8 mouse cellular contexts compared by ENCODE assay signal in the genomic region with DNA sequence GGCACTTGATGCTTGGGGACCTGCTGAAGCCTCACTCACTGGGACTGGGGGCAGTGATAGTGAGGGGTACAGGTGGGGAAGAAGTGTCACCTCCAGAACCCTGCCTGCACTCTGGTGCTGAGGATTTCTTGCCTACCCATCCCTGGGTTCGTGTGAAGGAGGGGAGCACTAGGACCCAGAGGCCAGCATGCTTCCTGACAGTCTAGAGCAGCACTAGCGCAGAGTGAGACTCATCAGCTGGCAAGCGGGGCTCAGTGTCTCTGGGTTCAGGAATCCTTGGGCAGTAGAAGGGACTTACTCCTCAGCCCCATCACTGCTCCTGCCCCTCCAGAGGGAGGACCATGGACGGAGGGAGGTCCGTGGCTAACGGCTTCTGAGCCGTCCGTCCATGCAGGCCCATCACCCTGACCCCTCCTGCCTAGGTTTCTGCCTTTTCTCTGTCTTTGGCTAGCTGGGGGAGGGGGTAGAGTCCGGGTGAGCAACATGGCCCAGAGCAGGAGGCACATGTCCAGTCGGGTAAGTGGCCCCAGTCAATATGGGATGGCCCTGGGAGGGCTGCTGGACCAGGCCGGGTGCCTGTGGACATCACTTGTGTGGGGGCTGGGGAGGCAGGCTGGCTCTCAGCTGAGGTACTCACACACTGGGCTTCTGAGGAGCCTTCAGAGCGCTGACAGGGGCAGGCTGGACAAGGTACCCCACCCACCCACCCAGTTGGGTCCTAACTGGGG. TPM values are rescaled to one million over a fixed set of nuclear protein-coding genes. Genes with fewer than 3 reads are reported as not detected.
DNase-seq lines count a peak whose midpoint lies in the region; ATAC-seq and TF ChIP-seq lines count a peak whose summit lies in the region.

No protein-coding gene starts in this region.

- no peak overlapping the region for H3K27ac ChIP-seq in kidney, embryonic 14.5 days (ENCODE audit: low read depth, low read length)
- H3K27ac ChIP-seq in kidney, adult 2 months (ENCODE audit: insufficient read depth, low read depth, low read length) = no peak overlapping the region
- no peak overlapping the region for H3K27ac ChIP-seq in heart, embryonic 13.5 days (replicated peaks)

- DNase-seq in kidney, adult 2 months = no peak
- DNase-seq in cerebellum, adult 9-11 months = peak; percentile 80
- peak; percentile 86 to 87 for DNase-seq in left cerebral cortex, adult 18-20 months (ENCODE audit: low spot score in 2 of 2)
- peak; percentile 36 for DNase-seq in neural tube, embryonic 10.5 days (ENCODE audit: extremely low spot score, low spot score)
- no peak for DNase-seq in thymus, postnatal 0 days (ENCODE audit: low spot score)
- DNase-seq in urinary bladder, adult 18-20 months (ENCODE audit: low spot score in 2 of 2) = no peak

- no peak for TF ChIP-seq CTCF in kidney, adult 2 months (conservative IDR thresholded peaks at IDR 0.05; ENCODE audit: insufficient read depth, insufficient read length, low read depth, low read length)

- no peak for TF ChIP-seq POLR2A in kidney, adult 2 months (IDR thresholded peaks at IDR 0.05; ENCODE audit: low read depth, low read length)

- H3K36me3 ChIP-seq in kidney, embryonic 14.5 days (ENCODE audit: control insufficient read depth, insufficient read depth, low read length) = peaks cover 28% of the 10 kb centered on the region
- H3K36me3 ChIP-seq in kidney, adult 2 months (ENCODE audit: control insufficient read depth, insufficient read depth, low read length) = peaks cover 2% of the 10 kb centered on the region; the same call in 1 of the 2 replicates
- H3K36me3 ChIP-seq in heart, embryonic 13.5 days = peaks cover 42% of the 10 kb centered on the region

- peaks cover 12% of the 10 kb centered on the region for H3K4me1 ChIP-seq in kidney, embryonic 14.5 days (ENCODE audit: control insufficient read depth, insufficient read depth, low read length)
- peaks cover 6% of the 10 kb centered on the region for H3K4me1 ChIP-seq in kidney, adult 2 months (ENCODE audit: control insufficient read depth, insufficient read depth, low read length)
- peaks cover 17% of the 10 kb centered on the region for H3K4me1 ChIP-seq in heart, embryonic 13.5 days

- peak; percentile 70 for ATAC-seq in kidney, embryonic 14.5 days (ENCODE audit: low FRiP score, low TSS enrichment)
- peak; percentile 51; the same call in 1 of the 2 replicates for ATAC-seq in heart, embryonic 13.5 days (ENCODE audit: extremely low read depth, insufficient number of reproducible peaks, low FRiP score, low TSS enrichment)

- peak overlapping the region; percentile 45 for H3K9ac ChIP-seq in kidney, embryonic 14.5 days (ENCODE audit: low read depth, low read length)
- H3K9ac ChIP-seq in heart, embryonic 13.5 days = peak overlapping the region; percentile 68

- 21% methylated on average over 12 of the region's 12 CpGs for WGBS in kidney, embryonic 14.5 days
- 38% methylated on average over 12 of the region's 12 CpGs for WGBS in kidney, adult 2 months
- 19% methylated on average over 12 of the region's 12 CpGs for WGBS in heart, embryonic 13.5 days

- no peaks in the 10 kb centered on the region for H3K9me3 ChIP-seq in kidney, embryonic 14.5 days (ENCODE audit: control insufficient read depth, low read length)
- H3K9me3 ChIP-seq in heart, embryonic 13.5 days = no peaks in the 10 kb centered on the region

- no peaks in the 10 kb centered on the region for H3K27me3 ChIP-seq in kidney, embryonic 14.5 days (ENCODE audit: control insufficient read depth, insufficient read depth, low read length)
- no peaks in the 10 kb centered on the region for H3K27me3 ChIP-seq in kidney, adult 2 months (replicated peaks; ENCODE audit: control insufficient read depth, insufficient read depth, low read length)
- H3K27me3 ChIP-seq in heart, embryonic 13.5 days (replicated peaks) = no peaks in the 10 kb centered on the region

- peak overlapping the region; percentile 57 for H3K4me2 ChIP-seq in kidney, embryonic 14.5 days (replicated peaks; ENCODE audit: low read depth, low read length)
- H3K4me2 ChIP-seq in heart, embryonic 13.5 days = peak overlapping the region; percentile 66

- peak overlapping the region; percentile 25 for H3K4me3 ChIP-seq in kidney, embryonic 14.5 days (ENCODE audit: low read length)
- H3K4me3 ChIP-seq in kidney, adult 2 months (ENCODE audit: insufficient read depth, low read depth, low read length) = no peak overlapping the region
- H3K4me3 ChIP-seq in heart, embryonic 13.5 days = peak overlapping the region; percentile 37

RNA-seq across cellular contexts. Expression of a gene that starts 13.8 kb away (rescaled TPM):
- 58.6 and 75.0 TPM in 2 replicates for polyA plus RNA-seq in kidney, embryonic 14.5 days (2014; fragmentation: Nextera tagmentation; extraction: Ambion mirVana)
- 93.1 and 117 TPM in 2 replicates for polyA plus RNA-seq in kidney, adult 2 months (2012; rRNA removed)
- 62.3 and 65.9 TPM in 2 replicates for polyA plus RNA-seq in heart, embryonic 13.5 days (2015; fragmentation: Nextera tagmentation; extraction: Ambion mirVana)
- 100 to 1,000 TPM; 369 to 374 TPM for total RNA-seq in left cerebral cortex, adult 18-20 months (2021)
- polyA plus RNA-seq in thymus, postnatal 0 days (2015; fragmentation: Nextera tagmentation; extraction: Ambion mirVana) = 62.8 and 64.5 TPM in 2 replicates

RNA-seq across cellular contexts. Expression of a gene that starts 23.4 kb away (rescaled TPM):
- polyA plus RNA-seq in kidney, embryonic 14.5 days (2014; fragmentation: Nextera tagmentation; extraction: Ambion mirVana) = 0.94 and 0.96 TPM in 2 replicates
- polyA plus RNA-seq in kidney, adult 2 months (2012; rRNA removed) = 1.4 and 1.6 TPM in 2 replicates
- 0.55 and 0.64 TPM in 2 replicates for polyA plus RNA-seq in heart, embryonic 13.5 days (2015; fragmentation: Nextera tagmentation; extraction: Ambion mirVana)
- 10 to 100 TPM; 33.9 to 35.7 TPM for total RNA-seq in left cerebral cortex, adult 18-20 months (2021)
- 0.21 and 0.44 TPM in 2 replicates for polyA plus RNA-seq in thymus, postnatal 0 days (2015; fragmentation: Nextera tagmentation; extraction: Ambion mirVana)

RNA-seq across cellular contexts. Expression of a gene that starts 23.4 kb away (rescaled TPM):
- polyA plus RNA-seq in kidney, embryonic 14.5 days (2014; fragmentation: Nextera tagmentation; extraction: Ambion mirVana) = 6.2 and 8.6 TPM in 2 replicates
- 4.4 and 4.7 TPM in 2 replicates for polyA plus RNA-seq in kidney, adult 2 months (2012; rRNA removed)
- polyA plus RNA-seq in heart, embryonic 13.5 days (2015; fragmentation: Nextera tagmentation; extraction: Ambion mirVana) = 7.0 and 7.5 TPM in 2 replicates
- 10 to 100 TPM; 33.0 to 33.3 TPM for total RNA-seq in left cerebral cortex, adult 18-20 months (2021)
- polyA plus RNA-seq in thymus, postnatal 0 days (2015; fragmentation: Nextera tagmentation; extraction: Ambion mirVana) = 0.67 and 0.95 TPM in 2 replicates

RNA-seq across cellular contexts. Expression of a gene that starts 40.1 kb away (rescaled TPM):
- polyA plus RNA-seq in kidney, embryonic 14.5 days (2014; fragmentation: Nextera tagmentation; extraction: Ambion mirVana) = 0.13 and 0.45 TPM in 2 replicates
- 3.3 TPM in 2 replicates for polyA plus RNA-seq in kidney, adult 2 months (2012; rRNA removed)
- 0.11 and 0.37 TPM in 2 replicates for polyA plus RNA-seq in heart, embryonic 13.5 days (2015; fragmentation: Nextera tagmentation; extraction: Ambion mirVana)
- total RNA-seq in left cerebral cortex, adult 18-20 months (2021) = under 1 TPM; 0.09 to 0.21 TPM
- 0.07 and 0.17 TPM in 2 replicates for polyA plus RNA-seq in thymus, postnatal 0 days (2015; fragmentation: Nextera tagmentation; extraction: Ambion mirVana)

RNA-seq across cellular contexts. Expression of a gene that starts 44.3 kb away (rescaled TPM):
- 14.9 and 18.0 TPM in 2 replicates for polyA plus RNA-seq in kidney, embryonic 14.5 days (2014; fragmentation: Nextera tagmentation; extraction: Ambion mirVana)
- 73.6 and 96.1 TPM in 2 replicates for polyA plus RNA-seq in kidney, adult 2 months (2012; rRNA removed)
- polyA plus RNA-seq in heart, embryonic 13.5 days (2015; fragmentation: Nextera tagmentation; extraction: Ambion mirVana) = 19.5 and 21.6 TPM in 2 replicates
- 10 to 100 TPM; 88.3 to 88.8 TPM for total RNA-seq in left cerebral cortex, adult 18-20 months (2021)
- polyA plus RNA-seq in thymus, postnatal 0 days (2015; fragmentation: Nextera tagmentation; extraction: Ambion mirVana) = 29.1 and 30.9 TPM in 2 replicates

Comparison
In these comparisons a context has a peak if more than half of its experiments do, and no peak if none do; other contexts are left out.
1. DNase-seq: peak in cerebellum, adult 9-11 months (single experiment), left cerebral cortex, adult 18-20 months (2 of 2) and neural tube, embryonic 10.5 days (single experiment); none in kidney, adult 2 months (single experiment), thymus, postnatal 0 days (single experiment) and urinary bladder, adult 18-20 months (0 of 2).